Mouse (Mus musculus): ENCODE results near the gene Supt4a. TPM values are rescaled to one million over a fixed set of nuclear protein-coding genes. Genes with fewer than 3 reads are reported as not detected.

The Supt4a gene
- polyA plus RNA-seq, 1 experiment from 2014 or later = 151 TPM

DNA sequence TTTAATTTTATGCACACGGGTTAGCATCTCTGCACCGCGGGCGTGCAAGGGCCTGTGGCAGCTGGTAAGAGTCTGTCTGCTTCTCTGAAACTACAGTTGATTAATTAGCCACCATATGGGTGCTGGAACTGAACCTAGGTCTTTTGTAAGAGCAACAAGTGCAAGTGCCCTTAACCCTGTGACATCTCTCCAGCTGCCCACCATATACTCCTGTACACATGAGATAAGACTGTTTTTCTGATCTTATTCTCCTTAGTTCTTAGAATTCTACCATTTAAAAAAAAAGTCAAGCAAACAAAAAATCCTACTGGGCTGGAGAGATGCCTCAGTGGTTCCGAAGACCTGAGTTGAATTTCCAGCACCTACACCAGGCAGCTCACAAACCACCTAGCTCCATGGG lies 33.7 kb upstream of the Supt4a start:
- Histone ChIP-seq H3K9me3 (ENCODE audit: control insufficient read depth, low read depth, low read length) (no peaks in the 10 kb centered on the region), H3K4me3 (ENCODE audit: low read depth, low read length) (no peak overlapping the region), H3K4me2 (replicated peaks; ENCODE audit: low read depth, low read length) (no peak overlapping the region), H3K4me1 (ENCODE audit: control insufficient read depth, insufficient read depth, low read length) (no peaks in the 10 kb centered on the region), H3K27ac (ENCODE audit: low read length) (no peak overlapping the region), H3K9ac (replicated peaks; ENCODE audit: low read depth, low read length) (no peak overlapping the region), H3K27me3 (ENCODE audit: control insufficient read depth, insufficient read depth, low read length) (no peaks in the 10 kb centered on the region), H3K36me3 (ENCODE audit: control insufficient read depth, insufficient read depth, low read length) (no peaks in the 10 kb centered on the region)
- ATAC-seq (ENCODE audit: insufficient number of reproducible peaks, insufficient read depth, low FRiP score, low read depth) = no peak
- 71% methylated on average over 5 of the region's 5 CpGs for WGBS

- Histone ChIP-seq H3K9me3 (ENCODE audit: control insufficient read depth, low read depth, low read length) (no peaks in the 10 kb centered on the region), H3K4me3 (ENCODE audit: low read depth, low read length) (no peak overlapping the region), H3K4me1 (ENCODE audit: control insufficient read depth, insufficient read depth, low read length) (0 out of 2 replicates have a peak, but pooled peaks cover 4% of the 10 kb centered on the region), H3K4me2 (replicated peaks; ENCODE audit: low read depth, low read length) (no peak overlapping the region), H3K27ac (ENCODE audit: low read length) (no peak overlapping the region), H3K27me3 (ENCODE audit: control insufficient read depth, insufficient read depth, low read length) (no peaks in the 10 kb centered on the region), H3K9ac (replicated peaks; ENCODE audit: low read depth, low read length) (no peak overlapping the region), H3K36me3 (ENCODE audit: control insufficient read depth, insufficient read depth, low read length) (no peaks in the 10 kb centered on the region)
- 63% methylated on average over 9 of the region's 9 CpGs for WGBS
- ATAC-seq (ENCODE audit: insufficient number of reproducible peaks, insufficient read depth, low FRiP score, low read depth) = no peak
These were observed 33.1 kb upstream of the Supt4a start for GRCm38 (mm10) chr11:87704289-87704688.

DNA sequence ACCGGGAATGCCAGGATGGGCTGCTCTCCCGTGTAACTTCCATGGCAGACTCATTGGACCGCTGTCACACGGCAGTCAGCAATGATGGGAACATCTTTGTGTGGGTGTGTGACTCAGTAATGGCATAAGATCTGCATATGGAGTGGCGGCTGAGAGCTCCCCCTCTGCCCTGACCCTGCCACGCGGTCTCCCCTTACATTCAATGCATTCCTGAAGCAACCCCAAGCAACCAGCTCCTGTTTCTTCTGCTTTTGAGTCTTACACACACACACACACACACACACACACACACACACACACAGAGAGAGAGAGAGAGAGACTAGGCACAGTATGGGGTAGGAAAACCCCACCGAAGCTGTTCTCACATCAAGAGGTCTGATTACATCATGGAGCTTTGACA lies 29.8 kb upstream of the Supt4a start:
- Histone ChIP-seq H3K36me3 (ENCODE audit: control insufficient read depth, insufficient read depth, low read length) (no peaks in the 10 kb centered on the region), H3K9me3 (ENCODE audit: control insufficient read depth, low read depth, low read length) (no peaks in the 10 kb centered on the region), H3K9ac (replicated peaks; ENCODE audit: low read depth, low read length) (no peak overlapping the region), H3K4me2 (replicated peaks; ENCODE audit: low read depth, low read length) (no peak overlapping the region), H3K27me3 (ENCODE audit: control insufficient read depth, insufficient read depth, low read length) (no peaks in the 10 kb centered on the region), H3K4me1 (ENCODE audit: control insufficient read depth, insufficient read depth, low read length) (peaks cover 8% of the 10 kb centered on the region; the same call in 1 of the 2 replicates), H3K27ac (ENCODE audit: low read length) (no peak overlapping the region), H3K4me3 (ENCODE audit: low read depth, low read length) (no peak overlapping the region)
- ATAC-seq (ENCODE audit: insufficient number of reproducible peaks, insufficient read depth, low FRiP score, low read depth) = no peak
- 51% methylated on average over 8 of the region's 8 CpGs for WGBS

GRCm38 (mm10) chr11:87708979-87709378 lies 28.4 kb upstream of the Supt4a start:
- Histone ChIP-seq H3K4me1 (ENCODE audit: control insufficient read depth, insufficient read depth, low read length) (peaks cover 8% of the 10 kb centered on the region; the same call in 1 of the 2 replicates), H3K9me3 (ENCODE audit: control insufficient read depth, low read depth, low read length) (no peaks in the 10 kb centered on the region), H3K9ac (replicated peaks; ENCODE audit: low read depth, low read length) (no peak overlapping the region), H3K36me3 (ENCODE audit: control insufficient read depth, insufficient read depth, low read length) (no peaks in the 10 kb centered on the region), H3K27me3 (ENCODE audit: control insufficient read depth, insufficient read depth, low read length) (no peaks in the 10 kb centered on the region), H3K4me3 (ENCODE audit: low read depth, low read length) (no peak overlapping the region), H3K27ac (ENCODE audit: low read length) (peak overlapping the region; percentile 68; the same call in 1 of the 2 replicates), H3K4me2 (replicated peaks; ENCODE audit: low read depth, low read length) (peak overlapping the region; percentile 43; the same call in 1 of the 2 replicates)
- no peak for ATAC-seq (ENCODE audit: insufficient number of reproducible peaks, insufficient read depth, low FRiP score, low read depth)
- WGBS = 77% methylated on average over 5 of the region's 5 CpGs

- H3K4me2 ChIP-seq (replicated peaks; ENCODE audit: low read depth, low read length) = peak overlapping the region; percentile 43
- no peaks in the 10 kb centered on the region for H3K9me3 ChIP-seq (ENCODE audit: control insufficient read depth, low read depth, low read length)
- no peaks in the 10 kb centered on the region for H3K36me3 ChIP-seq (ENCODE audit: control insufficient read depth, insufficient read depth, low read length)
- H3K4me1 ChIP-seq (ENCODE audit: control insufficient read depth, insufficient read depth, low read length) = peaks cover 8% of the 10 kb centered on the region; the same call in 1 of the 2 replicates
- 7% methylated on average over 21 of the region's 21 CpGs for WGBS
- peak overlapping the region; percentile 11; the same call in 1 of the 2 replicates for H3K4me3 ChIP-seq (ENCODE audit: low read depth, low read length)
- no peak overlapping the region for H3K9ac ChIP-seq (replicated peaks; ENCODE audit: low read depth, low read length)
- H3K27me3 ChIP-seq (ENCODE audit: control insufficient read depth, insufficient read depth, low read length) = no peaks in the 10 kb centered on the region
- H3K27ac ChIP-seq (ENCODE audit: low read length) = peak overlapping the region; percentile 86; the same call in 1 of the 2 replicates
- ATAC-seq (ENCODE audit: insufficient number of reproducible peaks, insufficient read depth, low FRiP score, low read depth) = peak; percentile 92
These were observed 27.7 kb upstream of the Supt4a start for GRCm38 (mm10) chr11:87709513-87710261.

DNA sequence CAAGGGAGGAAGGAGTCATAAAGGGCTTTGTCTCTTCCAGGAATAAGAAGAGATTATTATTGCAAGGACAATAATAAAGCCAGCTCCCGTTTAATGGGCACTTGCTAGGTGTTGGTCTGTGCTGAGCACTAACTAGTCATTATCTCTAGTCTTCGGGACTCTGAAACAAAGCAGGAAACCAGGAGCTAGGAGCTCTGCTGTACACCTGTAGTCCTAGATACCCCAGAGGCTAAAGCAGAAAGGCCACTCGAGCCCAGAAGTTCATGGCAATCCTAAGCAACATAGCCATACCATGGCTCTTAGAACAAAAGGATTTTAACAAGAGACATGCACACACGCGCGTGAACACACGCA lies 27.1 kb upstream of the Supt4a start:
- H3K4me1 ChIP-seq (ENCODE audit: control insufficient read depth, insufficient read depth, low read length) = peaks cover 8% of the 10 kb centered on the region; the same call in 1 of the 2 replicates
- no peaks in the 10 kb centered on the region for H3K27me3 ChIP-seq (ENCODE audit: control insufficient read depth, insufficient read depth, low read length)
- peak overlapping the region; percentile 43 for H3K4me2 ChIP-seq (replicated peaks; ENCODE audit: low read depth, low read length)
- peak overlapping the region; percentile 11; the same call in 1 of the 2 replicates for H3K4me3 ChIP-seq (ENCODE audit: low read depth, low read length)
- no peak overlapping the region for H3K9ac ChIP-seq (replicated peaks; ENCODE audit: low read depth, low read length)
- 0 out of 2 replicates have a peak, but pooled peaks have one; percentile 5 for ATAC-seq (ENCODE audit: insufficient number of reproducible peaks, insufficient read depth, low FRiP score, low read depth)
- peak overlapping the region; percentile 86 for H3K27ac ChIP-seq (ENCODE audit: low read length)
- no peaks in the 10 kb centered on the region for H3K9me3 ChIP-seq (ENCODE audit: control insufficient read depth, low read depth, low read length)
- 47% methylated on average over 7 of the region's 7 CpGs for WGBS
- no peaks in the 10 kb centered on the region for H3K36me3 ChIP-seq (ENCODE audit: control insufficient read depth, insufficient read depth, low read length)

- WGBS = 74% methylated on average over 4 of the region's 4 CpGs
- Histone ChIP-seq H3K9me3 (ENCODE audit: control insufficient read depth, low read depth, low read length) (no peaks in the 10 kb centered on the region), H3K4me1 (ENCODE audit: control insufficient read depth, insufficient read depth, low read length) (peaks cover 8% of the 10 kb centered on the region; the same call in 1 of the 2 replicates), H3K4me3 (ENCODE audit: low read depth, low read length) (no peak overlapping the region), H3K27me3 (ENCODE audit: control insufficient read depth, insufficient read depth, low read length) (no peaks in the 10 kb centered on the region), H3K36me3 (ENCODE audit: control insufficient read depth, insufficient read depth, low read length) (no peaks in the 10 kb centered on the region), H3K4me2 (replicated peaks; ENCODE audit: low read depth, low read length) (no peak overlapping the region), H3K27ac (ENCODE audit: low read length) (no peak overlapping the region), H3K9ac (replicated peaks; ENCODE audit: low read depth, low read length) (no peak overlapping the region)
- no peak for ATAC-seq (ENCODE audit: insufficient number of reproducible peaks, insufficient read depth, low FRiP score, low read depth)
These were observed 25.2 kb upstream of the Supt4a start for GRCm38 (mm10) chr11:87712188-87712587.

DNA sequence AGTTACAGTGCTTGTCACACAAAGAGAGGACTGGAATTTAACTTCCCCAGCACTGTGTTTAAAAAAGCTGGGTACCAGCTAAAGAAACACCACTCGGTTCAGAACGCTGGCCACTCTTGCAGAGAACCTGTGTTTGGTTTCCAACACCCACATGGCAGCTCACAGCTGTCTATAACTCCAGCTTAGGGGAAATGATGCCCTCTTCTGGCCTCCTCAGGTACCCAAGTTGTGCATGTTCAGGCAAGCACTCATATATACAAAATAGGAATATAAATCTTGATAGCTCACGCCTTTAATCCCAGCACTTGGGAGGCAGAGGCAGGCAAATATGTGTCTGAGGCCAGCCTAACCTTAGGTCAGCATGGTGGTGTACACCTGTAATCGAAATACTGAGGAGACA lies 21.4 kb upstream of the Supt4a start:
- WGBS = 82% methylated on average over 4 of the region's 4 CpGs
- Histone ChIP-seq H3K4me1 (ENCODE audit: control insufficient read depth, insufficient read depth, low read length) (peaks cover 4% of the 10 kb centered on the region; the same call in 1 of the 2 replicates), H3K36me3 (ENCODE audit: control insufficient read depth, insufficient read depth, low read length) (no peaks in the 10 kb centered on the region), H3K27me3 (ENCODE audit: control insufficient read depth, insufficient read depth, low read length) (no peaks in the 10 kb centered on the region), H3K4me2 (replicated peaks; ENCODE audit: low read depth, low read length) (no peak overlapping the region), H3K4me3 (ENCODE audit: low read depth, low read length) (no peak overlapping the region), H3K9me3 (ENCODE audit: control insufficient read depth, low read depth, low read length) (no peaks in the 10 kb centered on the region), H3K27ac (ENCODE audit: low read length) (no peak overlapping the region), H3K9ac (replicated peaks; ENCODE audit: low read depth, low read length) (no peak overlapping the region)
- ATAC-seq (ENCODE audit: insufficient number of reproducible peaks, insufficient read depth, low FRiP score, low read depth) = no peak
